Mouse (Mus musculus): Measurements from ENCODE around the gene Ap4e1. TPM values are rescaled to one million over a fixed set of nuclear protein-coding genes. Genes with fewer than 3 reads are reported as not detected.

The Ap4e1 gene
- polyA plus RNA-seq, 1 experiment from 2014 or later, result 11.5 TPM

DNA sequence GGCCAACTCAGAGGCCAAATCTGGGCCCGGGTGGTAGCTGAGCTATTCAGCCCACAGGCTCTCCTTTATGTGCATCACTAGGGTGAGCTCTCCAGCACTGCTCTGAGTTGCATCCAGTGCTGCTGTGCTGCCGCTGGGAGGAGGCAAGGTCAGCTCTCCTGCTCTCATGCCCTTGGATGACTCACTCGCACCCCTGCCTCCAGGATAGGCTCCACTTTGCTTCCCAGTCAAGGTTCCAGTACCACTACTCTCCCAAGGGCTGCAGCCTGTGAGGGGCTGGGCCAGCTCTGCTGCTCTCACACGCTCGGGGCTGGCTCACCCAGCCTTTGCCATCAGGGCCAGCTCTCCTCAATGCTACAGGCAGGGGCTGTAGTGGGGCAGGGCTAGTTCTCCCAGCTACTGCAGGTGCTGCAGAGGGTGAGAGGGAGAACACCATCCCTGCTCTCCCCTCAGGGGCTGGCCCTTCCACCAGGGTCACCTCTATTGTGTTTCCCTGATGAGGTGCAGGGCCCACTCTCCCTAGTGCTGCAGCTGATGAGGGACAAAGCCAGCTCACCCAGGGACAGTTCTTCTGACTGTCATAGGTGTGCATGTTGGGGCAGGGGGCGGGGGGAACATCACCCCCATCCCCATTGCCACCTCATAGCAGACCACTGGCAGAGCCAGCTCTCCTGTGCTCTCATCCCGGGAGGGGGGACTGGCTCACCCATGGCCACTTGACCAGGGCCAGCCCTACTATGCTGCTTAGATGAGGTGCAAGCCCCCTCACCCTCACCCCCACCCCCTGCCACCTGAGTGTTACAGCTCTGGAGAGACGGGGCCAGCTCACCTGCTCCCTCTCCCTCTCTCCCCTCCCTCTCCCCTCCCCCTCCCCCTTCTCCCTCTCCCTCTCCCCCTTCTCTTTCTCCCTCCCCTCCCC is 7.9 kb upstream of the Ap4e1 start:
- H3K36me3 ChIP-seq (ENCODE audit: control insufficient read depth, insufficient read depth, low read length), result no peaks in the 10 kb centered on the region
- H3K4me1 ChIP-seq (ENCODE audit: control insufficient read depth, insufficient read depth, low read length), result no peaks in the 10 kb centered on the region
- no peak overlapping the region for H3K4me3 ChIP-seq (ENCODE audit: low read depth, low read length)
- no peak overlapping the region for H3K9ac ChIP-seq (replicated peaks; ENCODE audit: low read depth, low read length)
- H3K9me3 ChIP-seq (ENCODE audit: control insufficient read depth, low read length), result no peaks in the 10 kb centered on the region
- no peak for ATAC-seq (ENCODE audit: low read depth)
- no peak overlapping the region for H3K27ac ChIP-seq (ENCODE audit: low read depth, low read length)
- no peak overlapping the region for H3K4me2 ChIP-seq (ENCODE audit: low read depth, low read length)
- 79% methylated on average over 8 of the region's 8 CpGs for WGBS
- H3K27me3 ChIP-seq (ENCODE audit: control insufficient read depth, insufficient read depth, low read length), result no peaks in the 10 kb centered on the region

- WGBS, result 88% methylated on average over 7 of the region's 7 CpGs
- no peaks in the 10 kb centered on the region for H3K9me3 ChIP-seq (ENCODE audit: control insufficient read depth, low read length)
- no peak for ATAC-seq (ENCODE audit: low read depth)
- no peaks in the 10 kb centered on the region for H3K36me3 ChIP-seq (ENCODE audit: control insufficient read depth, insufficient read depth, low read length)
- H3K4me1 ChIP-seq (ENCODE audit: control insufficient read depth, insufficient read depth, low read length), result no peaks in the 10 kb centered on the region
- H3K27me3 ChIP-seq (ENCODE audit: control insufficient read depth, insufficient read depth, low read length), result no peaks in the 10 kb centered on the region
- H3K4me2 ChIP-seq (ENCODE audit: low read depth, low read length), result no peak overlapping the region
- H3K27ac ChIP-seq (ENCODE audit: low read depth, low read length), result no peak overlapping the region
- H3K9ac ChIP-seq (replicated peaks; ENCODE audit: low read depth, low read length), result no peak overlapping the region
- H3K4me3 ChIP-seq (ENCODE audit: low read depth, low read length), result no peak overlapping the region
Measured at GRCm38 (mm10) chr2:127004046-127004445, 4.5 kb upstream of the Ap4e1 start.

DNA sequence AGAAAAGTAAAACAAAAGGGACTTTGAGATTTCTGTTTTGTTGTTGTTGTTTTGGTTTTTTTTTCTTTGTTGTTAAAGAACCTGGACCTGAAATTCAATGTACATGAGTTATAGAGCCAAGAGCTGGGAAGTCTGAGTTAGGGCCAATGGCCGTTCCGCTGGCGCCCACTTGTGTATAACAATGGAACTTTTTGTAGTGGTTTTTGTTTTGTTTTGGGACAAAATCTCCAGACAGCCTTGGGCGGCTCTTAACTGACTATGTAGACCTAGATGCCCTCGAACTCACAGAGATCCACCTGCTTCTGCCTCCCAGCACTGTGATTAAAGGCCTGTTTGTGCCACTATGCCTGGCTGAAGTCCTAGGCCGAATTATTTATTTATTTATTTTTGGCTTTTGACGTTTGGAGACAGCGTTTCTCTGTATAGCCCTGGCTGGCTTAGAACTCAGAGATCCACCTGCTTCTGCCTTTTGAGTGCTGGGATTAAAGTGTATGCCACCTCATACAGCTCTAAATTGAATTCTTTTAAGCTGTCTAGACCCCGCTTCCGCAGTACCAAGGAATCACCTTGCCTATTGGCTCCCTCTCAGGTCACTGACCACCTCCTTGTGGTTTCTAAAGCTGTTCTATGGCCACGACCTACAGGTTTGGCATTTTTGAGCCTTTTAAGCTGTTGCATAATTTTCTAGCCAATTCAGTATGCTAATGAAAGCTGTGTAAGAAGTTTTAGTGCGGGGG is 1.7 kb upstream of the Ap4e1 start:
- H3K9ac ChIP-seq (replicated peaks; ENCODE audit: low read depth, low read length), result no peak overlapping the region
- H3K9me3 ChIP-seq (ENCODE audit: control insufficient read depth, low read length), result no peaks in the 10 kb centered on the region
- H3K27me3 ChIP-seq (ENCODE audit: control insufficient read depth, insufficient read depth, low read length), result no peaks in the 10 kb centered on the region
- 44% methylated on average over 12 of the region's 12 CpGs for WGBS
- H3K27ac ChIP-seq (ENCODE audit: low read depth, low read length), result no peak overlapping the region
- no peaks in the 10 kb centered on the region for H3K36me3 ChIP-seq (ENCODE audit: control insufficient read depth, insufficient read depth, low read length)
- ATAC-seq (ENCODE audit: low read depth), result no peak
- H3K4me1 ChIP-seq (ENCODE audit: control insufficient read depth, insufficient read depth, low read length), result peaks cover 9% of the 10 kb centered on the region
- H3K4me2 ChIP-seq (ENCODE audit: low read depth, low read length), result no peak overlapping the region
- no peak overlapping the region for H3K4me3 ChIP-seq (ENCODE audit: low read depth, low read length)

DNA sequence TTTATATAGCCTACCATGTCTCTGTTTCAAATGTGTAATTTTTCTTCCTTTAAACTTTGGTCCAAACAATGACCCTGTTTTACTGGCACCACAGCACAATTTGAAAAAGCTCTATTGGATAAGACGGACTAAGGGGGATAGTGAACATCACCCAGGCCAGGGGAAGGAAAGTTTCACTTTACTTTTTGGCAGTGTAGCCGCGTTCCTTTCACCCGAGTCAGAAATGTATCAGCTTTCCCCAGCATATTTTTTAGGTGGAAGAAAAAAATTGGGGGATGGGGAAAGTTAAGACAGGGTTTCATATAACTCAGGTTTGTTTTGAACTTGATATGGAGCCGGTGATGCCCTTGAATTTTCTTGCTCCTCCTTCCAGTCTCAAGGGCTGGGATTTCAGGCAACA is 1.0 kb upstream of the Ap4e1 start:
- Histone ChIP-seq H3K4me3 (ENCODE audit: low read depth, low read length) (no peak overlapping the region), H3K27ac (ENCODE audit: low read depth, low read length) (no peak overlapping the region), H3K36me3 (ENCODE audit: control insufficient read depth, insufficient read depth, low read length) (peaks cover 1% of the 10 kb centered on the region; the same call in 1 of the 2 replicates), H3K27me3 (ENCODE audit: control insufficient read depth, insufficient read depth, low read length) (no peaks in the 10 kb centered on the region), H3K9ac (replicated peaks; ENCODE audit: low read depth, low read length) (no peak overlapping the region), H3K4me1 (ENCODE audit: control insufficient read depth, insufficient read depth, low read length) (peaks cover 9% of the 10 kb centered on the region), H3K9me3 (ENCODE audit: control insufficient read depth, low read length) (no peaks in the 10 kb centered on the region), H3K4me2 (ENCODE audit: low read depth, low read length) (no peak overlapping the region)
- no peak for ATAC-seq (ENCODE audit: low read depth)
- 87% methylated on average over 5 of the region's 5 CpGs for WGBS

DNA sequence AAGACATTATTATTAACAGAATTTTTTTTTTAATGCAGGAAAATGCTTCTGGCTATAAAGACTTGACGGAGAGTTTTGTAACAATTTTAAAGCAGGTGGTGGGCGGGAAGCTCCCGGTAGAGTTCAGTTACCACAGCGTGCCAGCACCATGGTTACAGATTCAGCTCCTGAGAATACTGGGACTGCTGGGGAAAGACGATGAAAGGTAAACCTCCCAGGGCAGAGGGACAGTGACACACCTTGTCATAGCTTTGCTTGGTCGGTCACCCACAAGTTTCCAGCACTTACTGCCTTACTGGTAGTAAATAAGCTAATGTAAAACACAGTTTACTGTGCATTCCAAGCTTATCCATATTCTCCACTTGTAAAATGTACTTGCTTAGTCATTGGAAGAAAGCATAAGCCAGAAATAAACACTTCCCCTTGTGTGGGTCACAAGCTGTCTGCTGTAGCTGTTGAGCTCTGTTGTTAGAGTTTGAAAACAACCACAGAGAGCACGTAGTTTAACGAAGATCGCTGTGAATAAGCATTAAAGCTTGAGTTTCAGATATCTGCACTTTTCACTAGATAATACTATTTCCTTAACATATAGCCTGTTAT is 26.6 kb downstream of the Ap4e1 start:
- no peaks in the 10 kb centered on the region for H3K27me3 ChIP-seq (ENCODE audit: control insufficient read depth, insufficient read depth, low read length)
- ATAC-seq (ENCODE audit: low read depth), result no peak
- peaks cover 39% of the 10 kb centered on the region for H3K36me3 ChIP-seq (ENCODE audit: control insufficient read depth, insufficient read depth, low read length)
- H3K4me2 ChIP-seq (ENCODE audit: low read depth, low read length), result no peak overlapping the region
- H3K4me1 ChIP-seq (ENCODE audit: control insufficient read depth, insufficient read depth, low read length), result no peaks in the 10 kb centered on the region
- 95% methylated on average over 9 of the region's 9 CpGs for WGBS
- H3K9me3 ChIP-seq (ENCODE audit: control insufficient read depth, low read length), result no peaks in the 10 kb centered on the region
- H3K9ac ChIP-seq (replicated peaks; ENCODE audit: low read depth, low read length), result no peak overlapping the region
- no peak overlapping the region for H3K27ac ChIP-seq (ENCODE audit: low read depth, low read length)
- no peak overlapping the region for H3K4me3 ChIP-seq (ENCODE audit: low read depth, low read length)

GRCm38 (mm10) chr2:127037299-127037698 is 28.8 kb downstream of the Ap4e1 start:
- H3K27me3 ChIP-seq (ENCODE audit: control insufficient read depth, insufficient read depth, low read length), result no peaks in the 10 kb centered on the region
- no peak overlapping the region for H3K4me3 ChIP-seq (ENCODE audit: low read depth, low read length)
- H3K9me3 ChIP-seq (ENCODE audit: control insufficient read depth, low read length), result no peaks in the 10 kb centered on the region
- no peak overlapping the region for H3K9ac ChIP-seq (replicated peaks; ENCODE audit: low read depth, low read length)
- ATAC-seq (ENCODE audit: low read depth), result no peak
- H3K4me2 ChIP-seq (ENCODE audit: low read depth, low read length), result no peak overlapping the region
- H3K27ac ChIP-seq (ENCODE audit: low read depth, low read length), result no peak overlapping the region
- 95% methylated on average over 4 of the region's 4 CpGs for WGBS
- no peaks in the 10 kb centered on the region for H3K4me1 ChIP-seq (ENCODE audit: control insufficient read depth, insufficient read depth, low read length)
- peaks cover 35% of the 10 kb centered on the region for H3K36me3 ChIP-seq (ENCODE audit: control insufficient read depth, insufficient read depth, low read length)

DNA sequence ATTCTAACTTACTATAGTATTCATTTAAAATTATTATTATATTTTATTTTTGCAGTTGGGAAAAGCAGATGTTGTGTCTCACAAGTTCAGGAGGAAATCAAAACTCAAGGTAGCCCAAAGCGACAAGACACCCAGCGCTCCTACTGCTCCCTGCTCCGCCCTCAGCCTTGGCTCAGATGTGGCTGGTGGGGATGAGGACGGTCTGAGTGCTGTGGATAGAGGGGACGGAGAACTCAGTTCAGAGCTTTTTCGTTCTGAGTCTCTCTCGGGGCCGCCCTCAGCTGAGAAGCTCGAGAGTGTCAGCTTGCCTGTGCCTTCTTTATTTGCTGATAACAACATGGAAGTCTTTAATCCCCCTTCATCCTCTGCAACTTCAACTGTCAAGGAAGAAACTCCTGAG is 53.0 kb downstream of the Ap4e1 start:
- H3K4me3 ChIP-seq (ENCODE audit: low read depth, low read length), result no peak overlapping the region
- no peak overlapping the region for H3K9ac ChIP-seq (replicated peaks; ENCODE audit: low read depth, low read length)
- H3K27ac ChIP-seq (ENCODE audit: low read depth, low read length), result no peak overlapping the region
- no peaks in the 10 kb centered on the region for H3K9me3 ChIP-seq (ENCODE audit: control insufficient read depth, low read length)
- no peaks in the 10 kb centered on the region for H3K27me3 ChIP-seq (ENCODE audit: control insufficient read depth, insufficient read depth, low read length)
- H3K4me2 ChIP-seq (ENCODE audit: low read depth, low read length), result no peak overlapping the region
- peaks cover 38% of the 10 kb centered on the region for H3K36me3 ChIP-seq (ENCODE audit: control insufficient read depth, insufficient read depth, low read length)
- ATAC-seq (ENCODE audit: low read depth), result no peak
- 96% methylated on average over 9 of the region's 9 CpGs for WGBS
- H3K4me1 ChIP-seq (ENCODE audit: control insufficient read depth, insufficient read depth, low read length), result no peaks in the 10 kb centered on the region

GRCm38 (mm10) chr2:127068806-127069205 is 60.3 kb downstream of the Ap4e1 start:
- Histone ChIP-seq H3K36me3 (ENCODE audit: control insufficient read depth, insufficient read depth, low read length) (peaks cover 19% of the 10 kb centered on the region; the same call in 1 of the 2 replicates), H3K4me1 (ENCODE audit: control insufficient read depth, insufficient read depth, low read length) (no peaks in the 10 kb centered on the region), H3K4me3 (ENCODE audit: low read depth, low read length) (no peak overlapping the region), H3K27ac (ENCODE audit: low read depth, low read length) (no peak overlapping the region), H3K27me3 (ENCODE audit: control insufficient read depth, insufficient read depth, low read length) (no peaks in the 10 kb centered on the region), H3K9me3 (ENCODE audit: control insufficient read depth, low read length) (no peaks in the 10 kb centered on the region), H3K9ac (replicated peaks; ENCODE audit: low read depth, low read length) (no peak overlapping the region), H3K4me2 (ENCODE audit: low read depth, low read length) (no peak overlapping the region)
- ATAC-seq (ENCODE audit: low read depth), result no peak
- 81% methylated on average over 7 of the region's 7 CpGs for WGBS
